Mouse (Mus musculus) fat pad, adult 2 months (tissue): ENCODE results near the gene Setd3.

Experiments used
- DNase-seq: peaks from one replicate; pipeline ENCODE4 v3.0.0-alpha.2; 2011; ENCODE audit warnings: low read depth, low spot score; ENCODE audit errors: extremely low read depth

The Setd3 gene

DNA sequence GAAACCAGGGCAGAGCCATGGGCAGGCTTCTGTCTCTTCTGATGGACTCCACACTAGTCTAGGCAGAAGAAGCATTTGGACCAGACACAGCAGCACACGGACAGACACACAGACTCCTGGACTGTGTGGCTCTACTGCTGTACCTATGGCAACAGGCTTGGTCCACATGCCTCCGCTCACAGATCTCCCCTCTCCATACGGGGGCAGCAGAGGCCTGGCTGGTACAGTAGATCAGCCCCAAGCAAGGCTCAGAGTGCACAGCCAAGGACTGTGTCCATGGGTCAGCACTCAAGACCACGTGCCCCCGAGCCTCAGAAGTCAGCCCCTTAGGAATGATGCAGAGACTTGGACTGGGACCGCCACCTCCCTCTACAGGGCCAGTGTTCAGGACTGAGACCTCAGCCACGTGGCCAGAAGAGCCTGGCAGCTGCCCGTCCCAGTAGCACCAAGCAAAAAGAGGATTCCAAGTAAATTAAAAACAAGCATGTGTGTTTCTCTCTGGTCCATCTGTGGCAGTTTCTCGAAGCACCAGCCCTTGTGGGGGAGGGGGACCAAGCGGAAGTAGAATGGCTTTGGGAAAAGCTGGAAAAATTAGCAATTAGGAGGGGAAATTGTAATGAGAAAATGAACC lies 100.9 kb downstream of the Setd3 start:
- no peak for DNase-seq

DNA sequence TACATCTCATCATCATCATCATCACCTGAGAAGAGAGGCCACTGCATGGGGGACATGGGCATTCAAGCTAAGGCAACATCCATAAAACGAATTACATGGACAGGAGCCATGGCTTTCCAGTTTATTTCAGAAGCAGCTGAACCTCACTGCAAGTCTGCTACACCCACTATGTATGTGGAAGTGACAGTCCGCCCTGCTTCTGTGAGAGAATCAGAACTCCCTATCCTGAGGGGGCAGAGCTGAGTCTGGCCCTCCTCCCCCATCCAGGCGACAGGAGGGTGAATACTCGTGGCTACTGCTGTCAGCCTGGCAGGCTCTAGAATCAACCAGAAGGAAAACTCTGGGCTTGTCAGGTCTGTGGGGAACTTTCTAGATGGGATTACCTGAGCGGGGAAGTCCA lies 106.2 kb downstream of the Setd3 start:
- DNase-seq, result no peak

DNA sequence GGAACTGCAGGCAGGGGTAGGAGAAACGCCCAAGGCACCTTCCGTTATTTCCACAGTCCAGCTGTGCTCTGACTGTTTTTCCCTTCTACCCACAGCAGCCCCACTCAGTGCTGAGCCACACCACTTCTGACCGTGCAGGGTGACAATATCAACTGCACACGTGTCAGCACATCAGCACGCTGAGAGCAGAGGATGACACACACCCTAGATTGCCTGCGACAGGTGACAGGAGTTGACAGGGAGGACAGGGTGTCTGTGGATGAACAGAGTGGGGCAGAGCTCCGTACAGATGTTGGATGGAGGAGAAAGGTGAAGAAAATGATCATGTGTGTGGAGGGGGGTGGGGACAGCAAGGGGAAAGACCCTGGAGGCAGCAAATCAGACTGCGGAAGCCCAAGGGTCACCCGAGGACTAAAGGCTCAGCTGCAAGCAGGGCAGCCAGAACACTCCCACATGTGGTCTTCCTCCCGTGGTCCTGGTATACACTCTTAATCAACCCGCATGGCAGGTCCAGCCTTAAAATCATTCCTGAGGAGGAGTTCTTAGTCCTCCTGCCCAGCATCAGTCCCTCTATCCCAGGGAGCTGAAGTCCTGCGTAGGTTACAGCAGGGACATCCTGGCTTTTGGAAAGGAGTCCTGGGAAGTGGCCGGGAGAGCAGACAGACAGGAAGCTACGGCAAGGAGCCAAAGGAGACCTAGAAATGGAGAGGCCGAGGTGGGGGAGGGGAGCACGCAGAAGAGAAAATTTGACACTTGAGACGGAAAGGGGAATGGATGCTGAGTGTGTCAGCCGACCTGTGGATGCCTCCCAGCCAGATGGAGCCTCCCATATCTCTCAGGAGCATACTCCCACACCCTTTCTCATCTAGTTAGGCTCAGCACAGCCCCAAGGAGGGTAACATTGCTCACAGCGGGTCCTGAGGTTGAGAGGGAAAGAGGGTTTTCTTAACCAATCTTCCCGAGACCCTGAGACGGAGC lies 108.1 kb downstream of the Setd3 start:
- no peak for DNase-seq

DNA sequence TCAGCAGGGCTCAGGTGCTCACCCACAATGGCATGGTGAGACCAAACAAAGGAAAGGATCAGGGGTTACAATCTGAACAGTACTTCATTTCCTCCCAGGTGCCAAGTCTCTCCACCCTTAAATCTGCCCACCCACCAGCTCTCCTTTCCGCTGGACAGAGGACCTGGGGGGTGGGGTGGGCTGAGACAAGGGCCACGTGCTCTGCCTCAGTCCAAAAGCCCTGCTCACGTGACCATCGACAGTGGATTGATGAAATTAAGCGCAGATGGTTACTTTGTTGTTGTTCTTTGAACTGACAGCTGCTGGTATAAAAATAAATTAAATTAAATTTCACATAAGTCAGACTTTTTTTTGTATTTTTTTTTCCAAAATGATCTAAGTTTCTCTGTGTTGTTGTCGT lies 109.6 kb downstream of the Setd3 start:
- DNase-seq, result no peak

DNA sequence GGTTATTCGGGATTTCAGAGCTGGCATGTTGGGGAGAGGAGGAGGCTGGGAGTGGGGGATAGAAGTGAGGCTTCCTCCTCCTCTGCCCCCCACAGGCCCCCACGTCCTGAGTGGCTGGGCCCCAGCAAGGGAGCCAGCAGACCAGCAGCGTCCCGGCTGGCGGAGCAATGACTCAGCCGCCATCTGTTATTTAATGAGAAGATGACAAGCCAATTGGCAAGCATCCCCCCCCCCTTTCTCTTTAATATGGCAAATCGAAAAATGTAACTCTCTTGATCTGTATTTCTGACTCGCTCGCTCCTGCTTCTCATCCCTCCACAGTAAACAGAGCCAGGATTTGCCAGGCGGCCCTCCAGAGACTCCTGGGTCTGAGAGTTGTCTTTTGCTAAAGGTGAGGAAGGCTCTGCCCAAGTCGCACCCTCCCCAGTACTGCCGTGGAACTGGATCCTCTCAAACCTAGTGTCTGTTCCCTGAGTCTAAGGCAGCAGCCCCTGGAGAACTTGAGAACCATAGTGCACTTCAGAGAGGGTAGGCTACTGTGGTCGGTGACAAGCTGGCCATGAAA lies 111.2 kb downstream of the Setd3 start:
- DNase-seq, result no peak

DNA sequence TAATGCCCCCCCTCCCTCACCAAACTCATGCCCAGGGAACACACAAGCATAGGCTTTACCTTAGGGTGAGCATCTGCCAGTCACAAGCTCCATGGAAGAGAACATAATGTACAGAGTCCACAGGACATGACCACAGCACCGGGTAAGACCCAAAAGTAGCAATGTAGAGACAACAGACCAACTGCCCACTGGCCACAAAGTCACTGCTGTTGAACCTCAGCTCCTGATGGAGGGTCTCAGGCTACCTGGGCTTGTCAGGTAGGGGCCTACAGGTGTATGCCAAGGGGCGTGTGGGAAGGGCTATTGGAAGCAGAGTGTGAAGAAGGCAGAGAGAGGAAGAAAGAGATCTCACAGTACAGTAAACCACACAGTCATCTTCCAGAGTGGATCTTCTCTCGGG lies 111.9 kb downstream of the Setd3 start:
- DNase-seq, result no peak

DNA sequence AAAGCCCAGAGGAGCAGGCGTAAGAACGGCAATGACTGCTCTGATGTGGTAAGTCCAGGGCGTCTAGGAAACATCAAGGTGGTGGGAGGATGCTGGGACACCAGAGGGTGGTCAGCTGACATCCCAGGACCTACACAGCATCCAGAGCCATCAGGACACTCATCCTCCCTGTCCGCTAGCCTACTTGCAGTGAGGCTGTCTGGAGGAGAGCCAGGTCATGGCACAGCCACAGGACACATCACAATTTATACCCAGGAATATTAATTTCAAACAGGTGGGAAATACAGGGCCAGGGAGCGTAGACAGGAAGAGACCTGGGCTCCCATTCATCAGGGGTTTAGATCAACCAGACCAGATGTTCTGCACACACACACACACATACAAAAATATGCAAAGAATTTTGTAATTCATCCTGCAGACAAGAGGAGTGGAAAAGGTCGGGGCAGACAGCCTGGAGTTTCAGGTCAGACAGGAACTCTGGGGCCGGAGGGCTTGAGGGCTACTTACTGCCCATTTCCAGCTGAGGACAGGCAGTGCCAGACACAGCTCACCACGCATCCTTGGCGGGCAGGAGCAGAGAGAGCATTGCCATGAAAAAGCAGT lies 114.6 kb downstream of the Setd3 start:
- DNase-seq, result no peak

DNA sequence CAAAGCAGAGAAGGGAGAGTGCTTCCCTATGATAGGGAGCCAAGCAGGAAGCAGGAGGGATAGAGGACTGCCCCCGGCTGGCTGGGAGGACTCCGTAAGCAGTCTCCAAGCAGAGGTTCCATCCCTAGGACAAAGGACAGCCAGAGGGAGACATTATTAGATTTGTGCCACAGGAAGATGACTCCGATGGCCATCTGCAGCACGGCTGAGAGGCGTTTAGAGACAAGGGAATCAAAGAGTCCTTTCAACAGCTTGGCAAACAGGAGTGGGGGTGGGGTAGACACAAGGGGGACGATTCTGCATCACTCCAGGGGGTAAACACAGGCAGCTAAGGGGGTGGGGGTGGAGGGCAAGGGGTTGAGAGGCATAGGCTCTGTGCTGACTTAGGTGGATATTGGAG lies 115.1 kb downstream of the Setd3 start:
- no peak for DNase-seq

DNA sequence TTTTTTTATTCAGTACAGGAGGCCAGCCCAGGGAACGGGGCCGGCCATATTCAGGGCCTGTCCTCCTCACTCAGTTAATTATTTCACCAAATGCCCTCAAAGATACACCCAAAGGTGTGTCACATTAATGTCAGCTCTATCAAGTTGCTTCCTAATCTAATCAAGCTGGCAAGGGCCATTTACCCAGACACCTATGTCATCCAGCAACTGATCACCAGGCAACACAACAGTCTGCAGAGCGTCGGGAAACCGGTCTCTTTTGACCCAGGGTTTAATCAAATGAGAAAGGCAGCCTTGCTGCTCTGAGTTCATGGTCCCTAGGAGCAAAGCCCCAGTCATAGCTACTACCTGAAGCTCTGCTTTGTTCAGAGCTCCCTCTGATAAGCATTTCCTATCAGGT lies 117.0 kb downstream of the Setd3 start:
- DNase-seq, result no peak

DNA sequence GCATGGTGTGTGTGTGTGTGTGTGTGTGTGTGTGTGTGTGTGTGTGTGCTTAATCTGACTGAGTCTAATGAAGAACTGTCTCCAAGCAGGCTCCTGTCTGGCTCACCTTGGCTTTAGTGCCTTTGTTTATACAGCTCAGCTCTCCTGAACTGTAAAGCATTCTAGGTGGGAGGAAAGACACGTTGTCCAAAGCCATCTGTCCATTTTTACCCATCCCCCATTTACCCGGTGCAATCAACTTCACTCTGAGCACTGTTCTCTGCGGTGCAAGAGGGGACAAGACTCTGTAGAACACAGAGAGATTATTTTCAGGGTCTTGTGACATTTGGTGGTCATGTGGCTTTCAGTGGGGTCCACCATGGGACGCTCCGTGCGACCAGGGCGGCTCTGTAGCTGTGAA lies 117.5 kb downstream of the Setd3 start:
- DNase-seq, result no peak
